Mouse (Mus musculus) urinary bladder, postnatal 14 days (tissue): Measurements from ENCODE around the gene Mad1l1.

Source experiments
- DNase-seq: peaks from one replicate; pipeline ENCODE4 v3.0.0; 2021; ENCODE audit warnings: low spot score

The Mad1l1 gene

GRCm38 (mm10) chr5:140042002-140042611 is 279.2 kb downstream of the Mad1l1 start:
- no peak for DNase-seq

GRCm38 (mm10) chr5:140041055-140041454 is 280.3 kb downstream of the Mad1l1 start:
- no peak for DNase-seq

GRCm38 (mm10) chr5:140037587-140038233 is 283.6 kb downstream of the Mad1l1 start:
- DNase-seq = no peak

GRCm38 (mm10) chr5:140035641-140036040 is 285.7 kb downstream of the Mad1l1 start:
- DNase-seq = no peak

GRCm38 (mm10) chr5:140035025-140035330 is 286.4 kb downstream of the Mad1l1 start:
- no peak for DNase-seq

- DNase-seq = no peak
Measured at GRCm38 (mm10) chr5:140034300-140035024, 286.9 kb downstream of the Mad1l1 start.

- no peak for DNase-seq
Measured at GRCm38 (mm10) chr5:140026366-140026765, 295.0 kb downstream of the Mad1l1 start.

- no peak for DNase-seq
Measured at GRCm38 (mm10) chr5:140025301-140025700, 296.1 kb downstream of the Mad1l1 start.

GRCm38 (mm10) chr5:140023941-140024500 is 297.3 kb downstream of the Mad1l1 start:
- DNase-seq = peak; percentile 23

- DNase-seq = no peak
Measured at GRCm38 (mm10) chr5:140022861-140023260, 298.5 kb downstream of the Mad1l1 start.

- no peak for DNase-seq
Measured at GRCm38 (mm10) chr5:140021755-140022154, 299.6 kb downstream of the Mad1l1 start.

GRCm38 (mm10) chr5:140019616-140020015 is 301.7 kb downstream of the Mad1l1 start:
- DNase-seq = no peak

GRCm38 (mm10) chr5:140018780-140019179 is 302.6 kb downstream of the Mad1l1 start:
- DNase-seq = no peak

- no peak for DNase-seq
Measured at GRCm38 (mm10) chr5:140016896-140017295, 304.5 kb downstream of the Mad1l1 start.

- no peak for DNase-seq
Measured at GRCm38 (mm10) chr5:140013652-140014051, 307.7 kb downstream of the Mad1l1 start.

GRCm38 (mm10) chr5:140012286-140012967 is 308.9 kb downstream of the Mad1l1 start:
- no peak for DNase-seq

GRCm38 (mm10) chr5:140010405-140010804 is 310.9 kb downstream of the Mad1l1 start:
- DNase-seq = no peak

GRCm38 (mm10) chr5:140009083-140009655 is 312.2 kb downstream of the Mad1l1 start:
- DNase-seq = no peak

GRCm38 (mm10) chr5:140008523-140008806 is 312.9 kb downstream of the Mad1l1 start:
- DNase-seq = no peak

GRCm38 (mm10) chr5:140007656-140008522 is 313.5 kb downstream of the Mad1l1 start:
- DNase-seq = no peak

- no peak for DNase-seq
Measured at GRCm38 (mm10) chr5:140006861-140007260, 314.5 kb downstream of the Mad1l1 start.
